21 mouse cellular contexts compared by ENCODE assay signal in the genomic region with DNA sequence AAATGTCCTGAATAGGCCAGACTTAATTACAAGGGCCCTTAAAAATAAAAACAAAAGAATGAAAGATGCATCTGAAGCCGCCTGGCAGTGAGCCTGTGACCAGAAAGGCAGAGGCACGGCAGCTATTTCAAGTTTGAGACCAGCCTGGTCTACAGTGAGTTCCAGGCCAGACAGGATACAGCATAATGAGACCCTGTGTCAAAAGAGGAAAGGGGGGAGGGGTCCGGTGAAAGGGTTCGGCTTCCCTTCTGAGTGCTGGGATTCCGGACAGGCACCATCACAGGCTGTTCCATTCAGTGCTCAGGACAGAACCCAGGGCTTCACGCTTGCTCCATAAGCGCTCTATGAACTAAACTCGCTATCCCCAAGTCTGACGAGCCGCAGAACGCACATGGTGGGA. TPM values are rescaled to one million over a fixed set of nuclear protein-coding genes. Genes with fewer than 3 reads are reported as not detected.
DNase-seq lines count a peak whose midpoint lies in the region; ATAC-seq and TF ChIP-seq lines count a peak whose summit lies in the region.
"Had no signal": no experiment of that assay in that cellular context is flagged by ENCODE, and none has a peak within 500 bp of the region (broad histone marks: within the 10 kb centered on the region; RNA-seq: fewer than 3 reads in every experiment).

No protein-coding gene starts in this region.

- no peaks in the 10 kb centered on the region for H3K36me3 ChIP-seq in kidney, embryonic 15.5 days
- no peaks in the 10 kb centered on the region for H3K36me3 ChIP-seq in lung, embryonic 15.5 days
- H3K36me3 ChIP-seq in forebrain, embryonic 11.5 days (ENCODE audit: control insufficient read depth, insufficient read depth, low read length): no peaks in the 10 kb centered on the region
- H3K36me3 ChIP-seq: embryonic facial prominence, embryonic 12.5 days; forebrain, embryonic 12.5 days; hindbrain, embryonic 13.5 days; midbrain, embryonic 13.5 days had no signal

- no peak overlapping the region for H3K9ac ChIP-seq in kidney, embryonic 15.5 days
- H3K9ac ChIP-seq in lung, embryonic 15.5 days: no peak overlapping the region
- H3K9ac ChIP-seq in forebrain, embryonic 11.5 days (ENCODE audit: low read length): no peak overlapping the region
- H3K9ac ChIP-seq: embryonic facial prominence, embryonic 12.5 days; forebrain, embryonic 12.5 days; hindbrain, embryonic 13.5 days; midbrain, embryonic 13.5 days had no signal

- 49% methylated on average over 11 of the region's 11 CpGs for WGBS in kidney, embryonic 15.5 days
- 69% methylated on average over 11 of the region's 11 CpGs for WGBS in lung, embryonic 15.5 days
- WGBS in forebrain, embryonic 11.5 days: 78% methylated on average over 11 of the region's 11 CpGs

- H3K4me1 ChIP-seq in kidney, embryonic 15.5 days: peaks cover 75% of the 10 kb centered on the region
- peaks cover 63% of the 10 kb centered on the region for H3K4me1 ChIP-seq in lung, embryonic 15.5 days
- H3K4me1 ChIP-seq in forebrain, embryonic 11.5 days (replicated peaks; ENCODE audit: control insufficient read depth, insufficient read depth, low read length): peaks cover 5% of the 10 kb centered on the region; the same call in 1 of the 2 replicates

- peaks cover 4% of the 10 kb centered on the region; the same call in 1 of the 2 replicates for H3K27me3 ChIP-seq in kidney, embryonic 15.5 days
- H3K27me3 ChIP-seq in lung, embryonic 15.5 days: no peaks in the 10 kb centered on the region
- H3K27me3 ChIP-seq in forebrain, embryonic 11.5 days (ENCODE audit: control insufficient read depth, insufficient read depth, low read length): peaks cover 3% of the 10 kb centered on the region; the same call in 1 of the 2 replicates

- no peak for TF ChIP-seq CTCF in gastrocnemius, adult 2 months (IDR thresholded peaks at IDR 0.05)

- 0 out of 2 replicates have a peak overlapping the region, but pooled peaks have one; percentile 1 for H3K27ac ChIP-seq in gastrocnemius, adult 2 months
- H3K27ac ChIP-seq in kidney, embryonic 15.5 days: peak overlapping the region; percentile 45
- H3K27ac ChIP-seq in lung, embryonic 15.5 days: peak overlapping the region; percentile 1; the same call in 1 of the 2 replicates
- H3K27ac ChIP-seq in forebrain, embryonic 11.5 days (ENCODE audit: low read depth, low read length): no peak overlapping the region
- H3K27ac ChIP-seq: embryonic facial prominence, embryonic 12.5 days; forebrain, embryonic 12.5 days; hindbrain, embryonic 13.5 days; left cerebral cortex, adult 2 months; midbrain, embryonic 13.5 days had no signal

- H3K4me2 ChIP-seq in kidney, embryonic 15.5 days: no peak overlapping the region
- H3K4me2 ChIP-seq in lung, embryonic 15.5 days: no peak overlapping the region
- no peak overlapping the region for H3K4me2 ChIP-seq in forebrain, embryonic 11.5 days (ENCODE audit: low read depth, low read length, severe bottlenecking)
- H3K4me2 ChIP-seq: embryonic facial prominence, embryonic 12.5 days; forebrain, embryonic 12.5 days had no signal

- intact Hi-C loops in gastrocnemius, adult 2 months (cut with DNase I): no loop called here

- no peak for DNase-seq in gastrocnemius, adult 2 months
- DNase-seq in gastrocnemius, postnatal 4 days (ENCODE audit: low spot score in 2 of 2): no peak
- DNase-seq in kidney, adult 8-10 months: no peak
- no peak for DNase-seq in lung, postnatal 14 days
- DNase-seq in kidney, postnatal 25 days: peak; percentile 53 to 63
- no peak for DNase-seq in forebrain, embryonic 11.5 days (ENCODE audit: low spot score)
- DNase-seq: adrenal gland, postnatal 14 days; cerebellum, adult 9-10 months; gastrocnemius, postnatal 36 days; left cerebral cortex, postnatal 4 days; right cerebral cortex, adult 18-20 months; right cerebral cortex, postnatal 4 days; thymus, postnatal 25 days had no signal

- no peak overlapping the region for H3K4me3 ChIP-seq in gastrocnemius, adult 2 months
- H3K4me3 ChIP-seq in kidney, embryonic 15.5 days (replicated peaks): no peak overlapping the region
- H3K4me3 ChIP-seq in lung, embryonic 15.5 days: no peak overlapping the region
- no peak overlapping the region for H3K4me3 ChIP-seq in forebrain, embryonic 11.5 days (ENCODE audit: low read depth, low read length)
- H3K4me3 ChIP-seq: embryonic facial prominence, embryonic 12.5 days; forebrain, embryonic 12.5 days; hindbrain, embryonic 13.5 days; left cerebral cortex, adult 2 months; midbrain, embryonic 13.5 days had no signal

- ATAC-seq in kidney, embryonic 15.5 days (replicated peaks; ENCODE audit: low FRiP score): no peak
- no peak for ATAC-seq in lung, embryonic 15.5 days (ENCODE audit: borderline replicate concordance, extremely low read depth, low FRiP score, low TSS enrichment)
- no peak for ATAC-seq in forebrain, embryonic 11.5 days (replicated peaks; ENCODE audit: low FRiP score)
- ATAC-seq: inflammation-experienced regulatory T-cells, adult 6 months; midbrain, embryonic 13.5 days had no signal

- no peaks in the 10 kb centered on the region for H3K9me3 ChIP-seq in kidney, embryonic 15.5 days (replicated peaks)
- H3K9me3 ChIP-seq in lung, embryonic 15.5 days: no peaks in the 10 kb centered on the region
- no peaks in the 10 kb centered on the region for H3K9me3 ChIP-seq in forebrain, embryonic 11.5 days (ENCODE audit: control insufficient read depth, low read length)
- H3K9me3 ChIP-seq: embryonic facial prominence, embryonic 12.5 days; forebrain, embryonic 12.5 days; hindbrain, embryonic 13.5 days; midbrain, embryonic 13.5 days had no signal

RNA-seq across cellular contexts. Expression of gene Cdc42ep2, which starts 2.4 kb away (rescaled TPM):
- total RNA-seq in gastrocnemius, adult 2 months (2021): 10 to 100 TPM in 1 of 2 experiments, 1 to 10 TPM in 1; 8.2 to 14.3 TPM
- total RNA-seq in gastrocnemius, postnatal 4 days (2021): 10 to 100 TPM; 23.1 to 27.4 TPM
- polyA plus RNA-seq in kidney, embryonic 15.5 days (2015; fragmentation: Nextera tagmentation; extraction: Ambion mirVana): 13.4 and 15.5 TPM in 2 replicates
- 12.0 and 14.1 TPM in 2 replicates for polyA plus RNA-seq in lung, embryonic 15.5 days (2015; fragmentation: Nextera tagmentation; extraction: Ambion mirVana)
- 1.8 and 2.5 TPM in 2 replicates for polyA plus RNA-seq in forebrain, embryonic 11.5 days (2014; fragmentation: Nextera tagmentation; extraction: Ambion mirVana)

RNA-seq across cellular contexts. Expression of gene Dpf2, which starts 14.2 kb away (rescaled TPM):
- 10 to 100 TPM; 87.8 to 88.4 TPM for total RNA-seq in gastrocnemius, adult 2 months (2021)
- total RNA-seq in gastrocnemius, postnatal 4 days (2021): 100 to 1,000 TPM in 1 of 2 experiments, 10 to 100 TPM in 1; 97.8 to 121 TPM
- 166 and 178 TPM in 2 replicates for polyA plus RNA-seq in kidney, embryonic 15.5 days (2015; fragmentation: Nextera tagmentation; extraction: Ambion mirVana)
- polyA plus RNA-seq in lung, embryonic 15.5 days (2015; fragmentation: Nextera tagmentation; extraction: Ambion mirVana): 142 and 147 TPM in 2 replicates
- 232 and 246 TPM in 2 replicates for polyA plus RNA-seq in forebrain, embryonic 11.5 days (2014; fragmentation: Nextera tagmentation; extraction: Ambion mirVana)

RNA-seq across cellular contexts. Expression of gene Tigd3, which starts 33.1 kb away (rescaled TPM):
- total RNA-seq in gastrocnemius, adult 2 months (2021): under 1 TPM; 0.10 to 0.20 TPM
- 1 to 10 TPM; 1.5 to 2.6 TPM for total RNA-seq in gastrocnemius, postnatal 4 days (2021)
- 4.2 and 4.7 TPM in 2 replicates for polyA plus RNA-seq in kidney, embryonic 15.5 days (2015; fragmentation: Nextera tagmentation; extraction: Ambion mirVana)
- 3.2 and 3.6 TPM in 2 replicates for polyA plus RNA-seq in lung, embryonic 15.5 days (2015; fragmentation: Nextera tagmentation; extraction: Ambion mirVana)
- polyA plus RNA-seq in forebrain, embryonic 11.5 days (2014; fragmentation: Nextera tagmentation; extraction: Ambion mirVana): 10.1 and 10.7 TPM in 2 replicates

RNA-seq across cellular contexts. Expression of gene Pola2, which starts 37.0 kb away (rescaled TPM):
- total RNA-seq in gastrocnemius, adult 2 months (2021): 1 to 10 TPM; 8.9 to 9.2 TPM
- 10 to 100 TPM; 24.6 to 28.6 TPM for total RNA-seq in gastrocnemius, postnatal 4 days (2021)
- 75.3 and 83.2 TPM in 2 replicates for polyA plus RNA-seq in kidney, embryonic 15.5 days (2015; fragmentation: Nextera tagmentation; extraction: Ambion mirVana)
- 72.3 and 75.3 TPM in 2 replicates for polyA plus RNA-seq in lung, embryonic 15.5 days (2015; fragmentation: Nextera tagmentation; extraction: Ambion mirVana)
- polyA plus RNA-seq in forebrain, embryonic 11.5 days (2014; fragmentation: Nextera tagmentation; extraction: Ambion mirVana): 108 and 118 TPM in 2 replicates

RNA-seq across cellular contexts. Expression of gene Slc25a45, which starts 49.4 kb away (rescaled TPM):
- under 1 TPM; 0.79 to 0.84 TPM for total RNA-seq in gastrocnemius, adult 2 months (2021)
- 1 to 10 TPM; 3.7 to 3.8 TPM for total RNA-seq in gastrocnemius, postnatal 4 days (2021)
- 8.1 and 8.5 TPM in 2 replicates for polyA plus RNA-seq in kidney, embryonic 15.5 days (2015; fragmentation: Nextera tagmentation; extraction: Ambion mirVana)
- polyA plus RNA-seq in lung, embryonic 15.5 days (2015; fragmentation: Nextera tagmentation; extraction: Ambion mirVana): 4.2 and 5.6 TPM in 2 replicates
- polyA plus RNA-seq in forebrain, embryonic 11.5 days (2014; fragmentation: Nextera tagmentation; extraction: Ambion mirVana): 0.90 and 1.1 TPM in 2 replicates

Comparison
In these comparisons a context has a peak if more than half of its experiments do, and no peak if none do; other contexts are left out.
1. DNase-seq: peak in kidney, postnatal 25 days (2 of 2); none in gastrocnemius, adult 2 months (single experiment), gastrocnemius, postnatal 4 days (0 of 2), kidney, adult 8-10 months (0 of 2), lung, postnatal 14 days (single experiment) and forebrain, embryonic 11.5 days (single experiment).